Mouse (Mus musculus) granulocyte monocyte progenitor cell, adult 5-6 weeks (primary cell): Measurements from ENCODE around the gene Cmtm5. TPM values are rescaled to one million over a fixed set of nuclear protein-coding genes. Genes with fewer than 3 reads are reported as not detected.

ENCODE experiments used
- ATAC-seq: replicated peaks from 2 replicates; pipeline ENCODE4 v1.8.0; 2016; ENCODE audit warnings: mild to moderate bottlenecking, moderate TSS enrichment, inconsistent platforms; ENCODE audit not compliant: poor library complexity, severe bottlenecking
- total RNA-seq, 2 experiments: library from RNA; stranded (forward) in 1 of 2; stranded (reverse) in 1 of 2; fragments of 200-712, 200-1000 nt in 1 of 2; fragments of >200 nt in 1 of 2; fragmentation: Nextera tagmentation in 1 of 2; gene quantifications; 2 replicates each; pipeline ENCODE4 v1.2.3; 2014 to 2017

Cmtm5 gene
- not detected in 2 replicates for total RNA-seq (2014; fragmentation: Nextera tagmentation)
- not detected in 2 replicates for total RNA-seq (2017)

DNA sequence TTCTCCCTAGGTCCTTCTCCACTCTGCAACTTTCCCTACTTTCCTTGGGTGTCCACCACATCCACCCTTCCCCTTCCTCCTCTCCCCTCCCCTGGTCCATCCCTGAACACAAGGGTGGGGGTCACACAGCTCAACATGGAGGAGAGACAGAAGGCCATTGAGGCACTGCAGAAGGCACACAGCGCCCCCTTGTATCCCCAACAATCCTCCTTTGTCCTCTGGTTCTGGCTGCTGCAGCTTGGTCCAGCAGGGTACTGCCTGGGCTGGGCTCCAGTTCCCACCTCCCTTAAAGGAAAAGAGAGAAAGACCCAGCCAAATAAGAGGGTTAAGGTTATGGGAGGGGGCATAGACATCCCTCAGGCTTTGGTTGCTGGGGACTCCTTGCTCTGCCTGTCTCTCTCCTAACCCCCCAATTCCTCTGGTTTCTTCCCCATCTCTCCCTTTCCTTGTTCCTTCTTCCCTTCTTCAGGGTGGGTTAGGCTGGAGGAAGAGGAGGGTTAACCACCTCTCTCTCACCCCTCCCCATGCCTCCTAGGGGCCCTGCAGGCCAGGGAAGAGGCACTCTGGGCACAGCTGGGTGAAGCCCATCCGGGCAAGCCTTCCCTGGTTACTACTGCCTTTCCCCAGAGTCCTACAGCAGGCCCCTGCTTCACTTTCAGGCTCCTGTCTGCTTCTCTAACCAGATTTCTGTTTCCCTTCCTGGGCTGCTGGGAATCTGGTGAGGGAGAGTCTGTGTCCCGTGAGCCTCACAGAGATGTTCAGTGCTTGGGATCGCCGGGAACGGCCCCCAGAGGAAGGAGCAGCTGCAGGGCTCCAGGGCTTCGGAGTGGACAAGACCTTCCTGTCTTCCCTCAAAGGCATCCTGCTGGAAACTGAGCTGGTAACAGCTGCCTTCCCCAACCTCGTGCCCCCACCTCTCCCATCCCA lies at the start of gene Cmtm5:
Gene Cmtm5, plus strand, starts transcription at position 358 of the 927 bp plus-strand sequence.
- ATAC-seq = no peak

DNA sequence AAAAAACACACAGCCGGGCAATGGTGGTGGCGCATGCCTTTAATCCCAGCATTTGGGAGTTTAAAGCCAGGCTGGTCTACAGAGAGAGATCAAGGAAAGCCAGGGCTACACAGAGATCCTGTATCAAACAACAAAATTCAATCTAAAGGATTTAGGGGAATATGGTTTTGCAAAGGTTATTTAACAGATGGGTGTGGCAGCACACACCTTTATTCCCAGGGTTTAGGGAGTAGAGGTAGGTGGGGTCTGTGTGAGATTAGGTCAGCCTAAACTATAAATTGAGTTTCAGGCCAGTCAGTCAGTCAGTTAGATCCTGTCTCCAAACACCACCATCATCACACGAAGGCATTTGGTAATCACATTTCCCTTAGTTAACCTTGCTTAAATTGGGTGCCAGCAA lies 43.9 kb upstream of the Cmtm5 start, which contains the start of gene Pabpn1:
Gene Pabpn1, plus strand, starts transcription at position 301 of the 400 bp plus-strand sequence.
- no peak for ATAC-seq

DNA sequence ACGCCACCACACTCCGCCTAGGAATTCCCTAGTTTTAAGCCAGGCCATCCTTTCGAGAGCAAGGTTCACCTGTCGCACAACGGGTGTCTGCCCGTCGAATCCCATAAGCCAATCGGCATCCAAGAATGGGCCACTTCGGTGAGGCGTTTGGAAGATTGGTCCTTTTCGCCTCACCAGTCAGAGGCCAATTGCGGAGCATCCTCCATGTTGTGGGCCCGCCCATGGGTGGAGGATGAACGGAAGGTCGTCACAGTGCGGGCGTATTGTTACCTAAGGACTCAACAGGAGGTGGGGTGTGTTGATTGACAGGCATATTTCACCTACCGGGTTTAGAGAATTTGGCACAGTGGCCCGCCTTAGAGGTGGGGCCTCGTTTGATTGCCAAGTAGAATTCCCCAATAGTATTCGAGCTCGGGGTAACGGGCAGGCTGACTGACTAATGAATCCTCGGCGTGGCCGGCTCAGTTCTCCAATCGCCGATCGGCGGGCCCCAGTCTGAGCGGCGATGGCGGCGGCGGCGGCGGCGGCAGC lies 42.3 kb upstream of the Cmtm5 start:
- peak; percentile 98 for ATAC-seq

DNA sequence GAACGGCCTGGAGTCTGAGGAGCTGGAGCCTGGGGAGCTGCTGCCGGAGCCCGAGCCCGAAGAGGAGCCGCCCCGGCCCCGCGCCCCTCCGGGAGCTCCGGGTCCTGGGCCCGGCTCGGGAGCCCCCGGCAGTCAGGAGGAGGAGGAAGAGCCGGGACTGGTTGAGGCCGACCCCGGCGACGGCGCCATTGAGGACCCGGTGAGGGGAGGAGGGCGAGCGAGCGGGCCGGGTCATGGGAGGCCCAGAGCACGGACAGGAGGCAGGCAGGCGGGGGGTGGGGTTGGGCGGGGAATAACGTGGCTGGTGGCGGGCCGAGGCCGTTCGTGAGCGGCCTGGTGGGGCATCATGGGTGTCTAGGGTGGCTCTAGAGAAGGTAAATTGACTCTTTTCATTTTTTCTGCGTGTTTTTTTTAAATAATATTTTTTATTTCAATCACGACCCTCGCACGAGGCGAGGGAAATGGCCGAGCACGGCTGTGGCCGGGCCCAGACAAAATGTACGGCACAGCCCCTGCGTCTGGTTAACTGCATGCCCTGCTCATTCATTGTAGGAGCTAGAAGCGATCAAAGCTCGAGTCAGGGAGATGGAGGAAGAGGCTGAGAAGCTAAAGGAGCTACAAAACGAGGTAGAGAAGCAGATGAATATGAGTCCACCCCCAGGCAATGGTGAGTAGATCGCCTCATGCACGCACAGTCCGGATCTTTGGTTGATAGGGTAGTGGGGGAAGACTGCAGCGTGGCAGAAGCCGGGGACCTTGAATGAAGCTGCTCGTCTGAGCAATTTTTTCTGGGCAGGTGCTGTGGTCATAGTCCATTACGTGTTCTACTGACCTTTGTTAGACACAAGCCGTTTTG lies 41.5 kb upstream of the Cmtm5 start:
- peak; percentile 18; the same call in 1 of the 2 replicates for ATAC-seq

DNA sequence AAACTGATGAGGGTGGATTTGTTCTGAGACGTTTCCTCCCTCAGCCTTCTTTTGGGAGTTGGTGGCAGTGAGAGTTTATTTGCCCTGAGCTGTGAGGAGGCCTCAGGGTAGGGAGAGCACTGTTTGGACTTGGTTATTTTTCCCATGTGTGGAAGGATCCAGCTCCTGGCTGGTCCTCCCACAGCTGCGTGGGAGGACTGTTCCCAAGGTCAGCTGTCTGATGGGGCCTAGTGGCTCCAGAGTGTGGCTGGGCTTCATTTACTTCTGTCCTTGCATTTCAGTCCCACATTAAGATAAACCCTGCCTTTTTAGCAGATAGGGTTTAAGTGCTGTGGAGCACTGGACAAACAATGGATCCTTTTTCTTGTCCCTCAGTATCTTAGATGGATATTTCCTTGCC lies 38.6 kb upstream of the Cmtm5 start:
- no peak for ATAC-seq

DNA sequence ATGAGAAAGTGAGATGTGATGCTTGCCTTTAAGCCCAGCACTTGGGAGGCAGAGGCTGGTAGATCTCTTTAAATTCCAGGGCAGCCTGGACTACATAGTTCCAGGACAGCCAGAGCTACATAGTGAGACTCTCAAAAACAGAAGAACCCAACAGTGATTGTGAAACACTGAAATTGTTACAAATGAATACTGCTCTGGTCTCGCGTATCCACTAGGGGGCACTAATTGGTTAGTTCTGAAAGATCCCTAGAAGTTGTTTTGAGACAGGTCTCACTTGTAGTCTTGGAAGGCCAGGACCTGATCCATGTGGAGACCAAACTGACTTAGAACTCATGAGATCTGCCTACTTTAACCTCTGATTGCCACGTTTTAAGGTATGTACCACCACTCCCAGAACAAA lies 35.7 kb upstream of the Cmtm5 start:
- peak; percentile 88 for ATAC-seq

DNA sequence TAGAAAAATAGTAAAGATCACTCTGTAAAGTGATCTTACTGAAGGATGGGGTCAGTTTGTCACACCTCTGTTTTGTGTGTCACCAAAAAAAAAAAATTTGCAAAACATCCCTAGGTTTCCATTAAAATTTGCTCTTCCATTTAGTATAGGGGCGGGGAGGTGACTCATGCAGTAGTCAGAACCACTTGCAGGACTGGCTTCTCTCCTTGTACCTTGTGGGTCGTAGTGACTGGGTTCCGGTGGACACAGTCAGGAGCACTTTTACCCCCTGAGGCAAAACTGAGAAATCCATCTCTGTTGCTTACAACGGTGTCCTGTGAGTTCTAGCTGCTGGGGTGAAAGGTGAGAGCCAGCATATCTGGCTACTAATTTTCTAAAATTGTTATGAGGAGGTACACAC lies 32.4 kb upstream of the Cmtm5 start:
- no peak for ATAC-seq

DNA sequence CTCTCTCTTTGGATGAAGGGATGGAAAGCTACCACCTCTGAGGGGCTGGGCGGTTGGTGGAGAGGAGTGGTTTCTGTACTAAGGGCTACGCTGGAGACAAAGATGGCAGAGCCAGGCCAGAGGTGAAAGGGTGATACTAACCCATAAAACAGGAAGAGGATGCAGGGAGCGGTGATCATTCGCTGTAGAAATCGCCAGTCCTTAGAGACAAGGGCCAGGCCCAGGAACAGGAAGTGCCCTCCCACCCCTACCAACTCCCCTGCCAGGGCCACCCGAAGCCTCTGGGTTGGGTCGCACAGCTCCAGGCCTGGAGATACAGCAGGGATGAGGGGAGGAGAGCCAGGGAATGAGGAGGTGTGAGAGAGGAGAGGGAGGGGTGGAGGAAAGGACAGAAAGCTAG lies 27.4 kb upstream of the Cmtm5 start:
- peak; percentile 64 for ATAC-seq

DNA sequence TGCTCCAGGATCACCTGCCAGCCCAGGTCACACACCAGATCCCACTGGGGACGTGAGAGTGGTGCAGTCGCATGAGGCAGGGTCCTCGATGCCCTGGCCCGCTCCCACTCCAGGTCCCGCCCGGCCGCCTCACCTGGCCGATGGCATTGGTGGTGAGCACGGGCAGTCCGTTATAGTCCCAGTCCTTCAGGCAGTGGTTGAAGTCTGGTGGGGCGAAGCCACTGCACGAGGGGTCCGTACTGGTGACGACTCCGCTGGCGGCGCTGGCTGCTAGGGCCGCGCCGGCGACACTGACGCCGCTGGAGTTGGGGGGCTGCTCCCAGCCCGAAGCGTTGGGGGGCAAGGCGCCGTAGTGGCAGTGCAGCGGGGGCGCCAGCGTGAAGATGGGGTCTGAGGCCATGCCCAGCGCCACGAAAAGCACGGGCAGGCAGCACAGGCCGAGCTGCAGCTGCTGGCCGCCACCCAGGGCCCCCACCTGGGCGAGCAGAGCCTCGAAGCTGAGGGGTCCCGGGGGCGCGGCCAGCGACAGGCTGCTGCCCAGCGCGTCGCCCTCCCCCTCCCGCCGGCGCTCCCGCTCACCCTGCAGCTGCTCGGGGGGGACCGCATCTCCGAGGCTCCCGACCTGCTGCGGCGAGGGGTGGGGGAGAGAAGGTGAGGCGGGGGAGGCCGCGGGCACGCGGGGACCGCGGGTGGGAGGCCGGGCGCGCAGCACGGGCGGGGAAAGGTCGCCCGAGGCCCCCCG lies 23.8 kb upstream of the Cmtm5 start:
- ATAC-seq = peak; percentile 16; the same call in 1 of the 2 replicates

DNA sequence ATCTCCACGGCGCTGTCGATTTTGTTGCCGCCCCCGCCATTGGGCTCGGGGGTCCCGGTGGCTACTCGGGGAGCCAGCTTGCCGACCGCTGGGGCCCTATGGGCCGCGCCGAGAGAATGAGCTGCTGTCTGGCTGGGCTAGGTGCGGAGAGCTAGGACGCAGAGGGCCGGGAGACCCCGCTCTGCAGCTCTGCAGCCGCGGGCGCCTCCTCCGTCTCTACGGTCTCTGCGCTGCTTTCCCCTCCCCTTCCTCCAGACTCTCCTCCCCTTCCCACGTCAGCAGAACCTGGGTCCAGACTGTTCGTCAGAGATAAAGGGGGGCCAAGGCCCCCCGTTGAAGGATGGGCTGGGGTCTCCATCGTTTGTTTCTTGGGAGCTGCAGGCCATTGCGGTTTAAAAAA lies 23.2 kb upstream of the Cmtm5 start, which contains the start of gene Slc22a17:
Gene Slc22a17, minus strand, starts transcription at position 247 of the 400 bp plus-strand sequence.
- ATAC-seq = peak; percentile 51; the same call in 1 of the 2 replicates

DNA sequence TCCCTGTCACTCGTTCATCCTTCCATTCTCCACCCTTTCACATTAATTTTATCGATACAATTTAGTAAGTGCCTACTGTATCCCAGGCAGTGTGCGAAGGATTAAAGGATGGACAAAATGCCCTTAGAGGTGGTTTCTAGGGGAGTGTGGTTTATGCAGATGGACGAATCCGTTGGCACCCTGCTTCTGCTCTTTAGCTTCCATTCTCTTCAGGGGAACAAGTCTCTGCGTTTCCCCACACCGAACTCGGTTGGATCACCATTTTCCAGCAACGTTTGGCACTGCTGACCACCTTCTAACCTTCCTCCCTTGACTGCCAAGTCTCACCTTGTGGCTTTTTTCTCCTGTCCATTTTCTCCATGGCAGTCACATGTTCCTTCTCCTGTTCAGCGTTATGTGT lies 22.7 kb upstream of the Cmtm5 start:
- ATAC-seq = no peak

DNA sequence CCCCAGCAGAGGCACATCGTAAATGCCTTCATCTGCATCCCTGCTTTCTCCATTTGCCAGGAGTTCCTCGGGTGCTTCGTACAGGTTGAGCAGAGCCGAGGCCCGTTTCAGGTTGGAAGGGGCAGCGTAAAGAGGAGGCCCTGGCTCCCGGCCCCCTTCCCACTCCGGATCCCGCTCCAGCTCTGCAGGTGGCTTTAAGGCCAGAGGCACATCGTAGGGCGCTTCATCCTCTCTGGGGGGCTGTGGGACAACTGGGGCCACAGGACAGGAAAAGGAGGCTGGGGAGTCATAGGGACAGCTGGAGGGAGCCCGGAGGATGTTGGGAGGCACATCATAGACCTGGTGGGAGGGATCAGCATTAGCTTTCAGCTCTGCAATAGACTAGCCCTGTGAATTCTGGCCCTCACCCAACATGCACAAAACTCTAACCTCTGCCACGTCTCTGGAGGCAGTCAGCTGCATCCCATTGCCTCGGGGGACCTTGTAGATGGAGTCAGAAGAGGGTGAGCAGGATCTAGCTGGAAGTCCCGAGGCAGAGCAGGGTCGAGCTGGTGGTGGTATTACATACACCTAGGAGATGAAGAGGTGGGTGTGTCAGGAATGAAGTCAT lies 15.9 kb upstream of the Cmtm5 start:
- no peak for ATAC-seq

DNA sequence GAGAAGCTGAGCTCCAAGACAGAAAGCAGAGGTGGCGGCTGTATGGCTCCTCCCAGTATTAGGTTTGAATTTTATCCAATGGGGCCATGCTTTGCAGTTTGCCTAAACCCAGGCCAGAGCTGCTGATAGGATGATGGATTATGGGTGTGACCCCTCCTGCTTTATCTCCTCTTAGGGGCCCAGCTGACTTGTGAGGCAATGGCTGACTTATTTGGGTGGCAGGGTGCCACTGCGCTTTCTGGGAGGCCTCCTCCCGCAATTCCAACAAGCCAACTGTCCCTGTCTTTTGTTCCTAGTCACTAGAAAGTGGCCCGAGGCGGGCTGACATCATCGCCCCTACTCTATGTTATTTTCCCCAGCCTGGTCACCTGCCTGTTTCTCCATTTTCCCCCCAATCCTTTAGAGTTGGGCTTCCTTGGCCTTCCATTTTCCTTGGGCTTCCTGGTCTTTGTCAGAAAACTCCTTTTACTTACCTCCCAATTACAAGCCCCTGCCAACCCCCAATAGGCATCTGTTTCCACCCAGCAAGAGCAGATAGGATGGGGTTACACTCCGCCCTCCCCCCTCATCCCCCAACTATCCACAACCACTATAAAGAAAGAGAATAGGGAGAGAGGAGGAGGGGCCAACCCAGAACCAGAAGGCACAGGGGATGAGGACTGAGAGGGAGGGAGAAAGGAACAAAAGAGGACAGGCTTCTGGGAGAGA lies 11.3 kb upstream of the Cmtm5 start:
- no peak for ATAC-seq

DNA sequence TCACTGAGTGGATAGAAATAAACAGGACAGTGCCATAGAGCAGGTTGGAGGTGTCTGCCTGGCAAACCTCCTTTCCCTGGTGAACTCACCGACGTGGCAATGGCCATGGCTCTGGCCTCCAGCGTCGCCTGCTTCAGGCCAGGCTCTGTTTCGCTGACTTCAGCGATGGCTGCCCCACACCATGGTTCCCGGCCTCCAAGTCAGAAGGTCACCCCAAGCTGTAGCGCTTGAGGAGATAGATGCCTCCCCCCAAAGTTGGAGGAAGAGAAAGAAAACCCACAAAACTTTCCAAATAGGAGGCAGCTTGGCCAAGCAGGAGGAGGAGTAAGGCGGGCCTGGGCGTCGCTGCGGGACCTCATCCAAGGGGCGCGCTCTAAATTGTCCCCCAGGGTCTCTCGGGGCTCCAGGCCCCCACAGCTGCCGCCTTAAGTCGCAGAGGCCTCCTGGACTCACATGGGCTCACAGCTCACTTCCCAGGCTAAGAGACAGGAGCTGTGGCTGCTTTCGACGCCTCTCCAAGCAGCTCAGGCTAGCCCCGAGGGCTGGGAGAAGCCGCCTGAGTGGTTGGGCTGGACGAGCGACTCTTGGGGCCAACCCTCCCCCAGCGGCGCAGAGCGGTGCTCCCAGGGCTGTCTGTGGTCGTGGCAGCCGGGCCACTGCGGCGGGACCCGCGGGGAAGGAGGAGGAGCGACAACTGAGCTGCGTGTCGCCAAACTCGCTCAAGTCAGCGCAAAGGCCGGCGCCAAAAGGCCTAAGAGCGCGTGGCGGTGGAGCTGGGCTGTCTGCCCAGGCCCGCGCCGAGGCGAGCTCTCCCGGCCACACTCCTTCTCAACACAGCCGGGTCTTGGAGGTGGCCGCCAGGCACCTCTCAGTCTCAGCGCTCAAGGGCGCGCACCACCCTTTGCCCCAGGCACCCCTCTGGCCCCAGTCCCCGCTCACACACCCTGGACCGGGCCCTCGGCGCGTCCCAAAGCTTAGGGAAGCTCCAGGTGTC lies 10.4 kb upstream of the Cmtm5 start, which contains the start of gene Efs:
Gene Efs, minus strand, starts transcription at position 778 of the 994 bp plus-strand sequence.
- ATAC-seq = peak; percentile 50

DNA sequence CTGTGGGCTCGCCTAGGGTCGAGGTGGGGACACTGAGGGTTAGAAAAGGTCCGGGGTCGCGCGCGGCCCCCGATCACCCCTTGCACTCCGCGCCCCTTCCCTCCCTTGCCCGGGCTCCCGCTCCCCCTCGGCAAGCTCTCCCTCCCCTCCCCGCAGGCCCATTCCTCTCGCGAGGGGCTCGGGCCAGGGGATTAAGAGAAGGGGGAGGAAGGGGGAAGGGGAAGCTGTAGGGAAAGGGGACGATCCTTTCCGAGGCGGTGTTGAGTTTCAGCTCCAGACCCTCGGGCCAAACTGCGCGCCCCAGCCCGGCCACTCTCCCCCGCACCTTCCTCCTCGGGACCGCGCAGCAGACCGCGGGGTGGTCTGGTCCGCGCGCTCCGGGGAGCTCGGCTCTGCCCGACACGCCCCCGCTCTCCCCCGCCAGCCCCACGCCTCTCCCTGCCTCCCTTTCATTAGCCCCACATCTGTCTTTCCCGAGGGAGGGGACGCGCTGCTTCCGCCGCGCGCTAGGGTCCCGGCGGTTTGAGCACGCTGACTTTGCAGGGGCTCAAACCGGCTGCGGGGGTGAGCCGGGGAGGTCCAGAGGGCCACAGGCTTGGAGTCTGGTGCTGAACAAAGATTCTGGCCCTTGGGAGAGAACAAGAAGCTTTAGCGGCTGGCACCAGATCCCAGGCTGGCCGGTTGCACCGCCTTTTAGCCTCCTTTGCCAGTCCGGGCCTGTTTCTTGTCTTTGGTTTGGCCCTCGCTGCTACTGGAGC lies 9.5 kb upstream of the Cmtm5 start:
- ATAC-seq = peak; percentile 13; the same call in 1 of the 2 replicates

DNA sequence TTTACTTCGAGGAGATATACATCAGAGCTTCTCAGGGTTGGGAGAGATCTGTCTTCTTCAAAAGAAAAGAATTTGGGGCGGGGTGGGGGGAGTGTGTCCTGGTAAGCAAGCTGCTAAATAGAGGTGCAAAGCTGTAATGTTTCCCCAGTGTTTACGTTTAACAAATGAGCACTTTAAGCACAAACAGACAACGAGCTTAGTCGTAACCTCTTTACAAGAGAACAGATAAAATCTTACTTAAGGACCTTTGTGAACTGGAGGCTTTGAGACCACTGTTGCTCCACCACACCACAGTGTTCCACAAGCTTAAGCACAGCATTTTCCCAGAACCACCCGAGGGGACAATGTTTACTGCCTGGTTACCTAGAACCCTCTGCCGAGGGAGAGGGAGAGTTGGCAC lies 8.8 kb upstream of the Cmtm5 start:
- no peak for ATAC-seq

DNA sequence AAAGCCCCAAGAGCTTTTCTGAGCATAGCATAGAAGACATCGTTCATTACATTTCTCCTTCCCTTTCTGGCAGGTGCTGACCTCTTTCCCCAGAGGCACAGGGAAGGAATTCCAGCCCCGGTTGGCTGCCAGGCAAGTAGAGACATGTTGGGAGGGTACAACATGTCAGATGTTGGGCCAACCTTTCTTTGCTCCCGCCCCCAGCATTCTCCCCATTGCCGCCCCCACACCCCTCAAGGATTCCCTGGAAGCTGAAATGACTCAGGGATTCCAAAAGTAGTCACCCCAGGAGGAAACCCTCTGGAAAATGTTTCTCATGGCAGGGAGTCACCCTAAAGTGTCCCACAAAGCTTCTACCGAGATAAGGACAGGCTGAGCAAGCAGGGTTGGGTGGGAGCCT lies 6.3 kb upstream of the Cmtm5 start:
- no peak for ATAC-seq
